Mouse (Mus musculus) lung, embryonic 14.5 days (tissue): ENCODE results near the gene Spata5. TPM values are rescaled to one million over a fixed set of nuclear protein-coding genes. Genes with fewer than 3 reads are reported as not detected.
A peak's percentile ranks its signal among the peaks of the same experiment; 100 is the strongest.

ENCODE experiments used
- ATAC-seq: fragments of 200-750 bp; cut with Nextera tagmentation; 2 replicates; pipeline ENCODE4 v1.8.0; 2017; ENCODE audit warnings: mild to moderate bottlenecking, moderate TSS enrichment, moderate library complexity; ENCODE audit not compliant: insufficient read depth
- DNase-seq: peaks from one replicate; pipeline ENCODE4 v3.0.0-alpha.2; 2015
- H3K27ac ChIP-seq: fragments of 300-500 bp; sonication (generic); 2 replicates; pipeline ENCODE4 v1.5.1; 2014; ENCODE audit warnings: low read depth, mild to moderate bottlenecking, moderate library complexity
- H3K27me3 ChIP-seq: fragments of 300-500 bp; sonication (generic); 2 replicates; pipeline ENCODE4 v1.6.1; 2014; ENCODE audit warnings: low read length, control low read depth; ENCODE audit not compliant: insufficient read depth
- H3K36me3 ChIP-seq: fragments of 300-500 bp; sonication (generic); 2 replicates; pipeline ENCODE4 v1.6.1; 2014; ENCODE audit warnings: control low read depth; ENCODE audit not compliant: insufficient read depth
- H3K4me1 ChIP-seq: fragments of 300-500 bp; sonication (generic); 2 replicates; pipeline ENCODE4 v1.6.1; 2014; ENCODE audit warnings: antibody characterized with exemption, control low read depth; ENCODE audit not compliant: insufficient read depth
- H3K4me2 ChIP-seq: fragments of 300-500 bp; sonication (generic); 2 replicates; pipeline ENCODE4 v1.6.1; 2014; ENCODE audit warnings: mild to moderate bottlenecking
- H3K4me3 ChIP-seq: fragments of 300-500 bp; sonication (generic); 2 replicates; pipeline ENCODE4 v1.5.1; 2014; ENCODE audit warnings: low read depth, low read length
- H3K9ac ChIP-seq: fragments of 300-500 bp; sonication (generic); 2 replicates; pipeline ENCODE4 v1.6.1; 2014
- H3K9me3 ChIP-seq: fragments of 300-500 bp; sonication (generic); 2 replicates; pipeline ENCODE4 v1.6.1; 2016; ENCODE audit warnings: low read depth, low read length, control low read depth
- CTCF ChIP-seq: IDR thresholded peaks from 2 replicates; pipeline ENCODE4 v1.5.1; 2016; ENCODE audit warnings: antibody characterized with exemption, low read depth
- WGBS: fragments of 180-500 bp; shearing (Covaris S2); extraction: QIAGEN DNeasy Blood & Tissue Kit; methylation state at CpG from one replicate; pipeline ENCODE4 v1.1.7; 2014; 5-methylcytosine and 5-hydroxymethylcytosine counted together
- polyA plus RNA-seq: library from polyadenylated mRNA; unstranded; fragments of >200 nt; fragmentation: Nextera tagmentation; extraction: Ambion mirVana; gene quantifications from 2 replicates; pipeline ENCODE4 v1.2.1, GENCODE M21; 2014

The Spata5 gene
- polyA plus RNA-seq, 1 experiment from 2014 or later, result 42.0 TPM

DNA sequence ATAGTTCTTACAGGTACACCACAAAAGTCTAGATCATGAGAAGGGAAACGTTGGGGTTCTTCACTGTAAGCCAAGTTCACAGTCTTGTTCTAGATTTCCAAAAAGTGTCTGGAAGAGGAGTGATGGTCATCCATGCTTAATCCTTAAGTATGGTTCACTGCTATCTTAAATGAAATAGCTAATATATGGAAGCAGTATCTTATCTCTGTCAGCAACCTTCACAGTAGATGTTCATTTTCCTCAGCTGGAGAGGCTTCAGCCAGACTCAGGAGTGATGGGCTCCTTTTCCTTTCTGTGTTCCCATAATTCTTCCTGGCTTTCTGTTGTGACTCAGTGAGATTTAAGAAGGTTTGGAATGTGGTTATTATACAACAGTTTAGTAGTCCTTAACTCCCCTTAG, 147.8 kb downstream of the Spata5 start:
- no peak for DNase-seq
- no peaks in the 10 kb centered on the region for H3K9me3 ChIP-seq
- no peak for TF ChIP-seq CTCF
- no peak overlapping the region for H3K27ac ChIP-seq
- no peak overlapping the region for H3K4me3 ChIP-seq
- no peak for ATAC-seq
- H3K4me2 ChIP-seq, result no peak overlapping the region
- no peaks in the 10 kb centered on the region for H3K27me3 ChIP-seq
- WGBS, result 88% methylated on average over 1 of the region's 1 CpGs
- H3K36me3 ChIP-seq, result no peaks in the 10 kb centered on the region
- H3K9ac ChIP-seq, result no peak overlapping the region
- H3K4me1 ChIP-seq, result no peaks in the 10 kb centered on the region

DNA sequence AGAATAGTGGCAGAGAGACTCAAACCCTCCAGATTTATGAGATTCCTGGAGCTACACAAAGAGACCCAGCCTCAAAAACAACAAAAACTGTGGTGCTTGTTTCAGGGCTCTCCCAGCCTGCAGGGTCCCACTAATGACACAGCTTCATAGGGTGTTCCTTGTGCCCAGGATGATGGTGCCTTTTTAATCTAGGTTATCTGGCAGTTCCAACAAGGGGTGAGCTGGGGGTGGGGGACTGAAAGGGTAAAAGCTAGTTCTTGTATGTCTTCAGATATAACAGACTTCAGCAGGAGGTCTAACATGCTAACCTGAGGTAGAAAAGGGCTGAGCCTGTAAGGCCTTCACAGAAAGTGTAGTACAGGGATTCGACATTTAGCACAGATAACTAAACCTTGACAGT, 149.1 kb downstream of the Spata5 start:
- ATAC-seq (no peak), DNase-seq (no peak)
- Histone ChIP-seq H3K4me2 (no peak overlapping the region), H3K36me3 (no peaks in the 10 kb centered on the region), H3K4me1 (no peaks in the 10 kb centered on the region), H3K4me3 (no peak overlapping the region), H3K27me3 (no peaks in the 10 kb centered on the region), H3K9me3 (no peaks in the 10 kb centered on the region), H3K27ac (no peak overlapping the region), H3K9ac (no peak overlapping the region)
- no peak for TF ChIP-seq CTCF
- 77% methylated on average over 1 of the region's 1 CpGs for WGBS

DNA sequence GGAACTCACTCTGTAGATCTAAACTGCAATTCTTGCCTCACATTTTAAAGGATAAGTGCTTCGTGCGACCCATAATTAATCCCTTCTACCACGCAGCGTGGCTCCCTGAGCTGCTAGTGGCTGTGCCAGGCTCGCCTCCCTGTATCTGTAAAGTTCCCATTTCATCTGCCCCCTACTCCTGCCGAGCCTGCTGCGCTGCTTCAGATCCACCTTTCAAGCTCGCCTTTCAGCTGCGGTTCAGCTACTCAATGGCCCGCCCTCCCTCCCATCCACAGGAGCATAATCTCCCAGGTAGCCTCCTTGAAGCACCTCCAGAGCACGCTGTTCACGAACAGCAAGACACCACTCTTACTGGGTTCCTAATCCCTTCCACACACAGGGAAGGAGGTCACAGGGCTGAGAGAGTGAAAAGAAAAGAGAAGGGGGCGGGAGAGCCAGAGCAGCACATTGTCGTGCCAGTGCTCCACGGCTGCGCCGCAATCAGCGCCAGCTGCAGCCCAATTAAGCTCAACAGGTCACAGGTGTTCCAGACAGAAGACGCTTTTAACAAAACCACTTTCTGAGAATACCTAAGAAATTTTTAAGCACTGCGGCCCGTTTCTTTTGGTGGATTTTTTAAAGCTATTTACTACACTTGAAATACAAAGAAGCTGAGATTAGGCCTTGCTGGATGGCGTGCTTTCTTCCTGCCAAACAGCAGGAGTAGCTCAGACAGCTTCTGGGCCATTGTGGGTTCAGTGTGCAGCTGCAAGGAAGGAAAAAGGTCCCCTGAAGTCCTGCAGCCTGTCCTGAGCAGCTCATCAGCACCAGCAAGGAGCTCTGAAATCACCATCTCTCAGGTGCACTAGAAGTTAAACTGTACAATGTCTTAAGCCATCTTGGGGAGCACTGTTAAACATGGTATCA, 150.2 kb downstream of the Spata5 start:
- no peak overlapping the region; the same call in 1 of the 2 replicates for H3K4me2 ChIP-seq
- peak overlapping the region; percentile 5; the same call in 1 of the 2 replicates for H3K27ac ChIP-seq
- 51% methylated on average over 22 of the region's 22 CpGs for WGBS
- no peak for TF ChIP-seq CTCF
- ATAC-seq, result no peak
- H3K9me3 ChIP-seq, result no peaks in the 10 kb centered on the region
- H3K27me3 ChIP-seq, result no peaks in the 10 kb centered on the region
- H3K4me1 ChIP-seq, result no peaks in the 10 kb centered on the region
- no peaks in the 10 kb centered on the region for H3K36me3 ChIP-seq
- H3K9ac ChIP-seq, result no peak overlapping the region
- peak; percentile 16 for DNase-seq
- no peak overlapping the region for H3K4me3 ChIP-seq

DNA sequence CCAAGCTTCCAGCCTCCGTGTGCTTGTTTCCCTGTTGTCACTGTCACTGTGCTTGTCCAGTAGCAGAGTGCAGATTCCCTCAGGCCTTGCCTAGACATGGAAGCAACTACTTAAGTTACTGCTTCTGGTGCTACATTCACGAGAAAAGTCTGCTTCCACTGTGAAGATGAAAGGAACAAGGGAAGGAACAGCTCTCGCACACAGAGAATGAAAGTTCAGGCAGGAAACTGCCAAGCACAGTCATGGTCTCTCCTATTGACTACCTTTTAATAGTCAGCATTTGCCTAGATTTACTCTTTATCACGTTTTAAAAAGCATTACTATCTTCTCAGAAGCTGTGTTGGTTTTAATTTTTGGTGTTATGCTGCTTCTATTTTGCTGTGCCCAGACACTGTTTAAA, 151.9 kb downstream of the Spata5 start:
- Histone ChIP-seq H3K27ac (no peak overlapping the region), H3K4me2 (no peak overlapping the region), H3K36me3 (no peaks in the 10 kb centered on the region), H3K9me3 (no peaks in the 10 kb centered on the region), H3K9ac (no peak overlapping the region), H3K4me3 (no peak overlapping the region), H3K27me3 (no peaks in the 10 kb centered on the region), H3K4me1 (no peaks in the 10 kb centered on the region)
- TF ChIP-seq CTCF, result no peak
- DNase-seq, result no peak
- no peak for ATAC-seq
- WGBS, result 42% methylated on average over 4 of the region's 4 CpGs

DNA sequence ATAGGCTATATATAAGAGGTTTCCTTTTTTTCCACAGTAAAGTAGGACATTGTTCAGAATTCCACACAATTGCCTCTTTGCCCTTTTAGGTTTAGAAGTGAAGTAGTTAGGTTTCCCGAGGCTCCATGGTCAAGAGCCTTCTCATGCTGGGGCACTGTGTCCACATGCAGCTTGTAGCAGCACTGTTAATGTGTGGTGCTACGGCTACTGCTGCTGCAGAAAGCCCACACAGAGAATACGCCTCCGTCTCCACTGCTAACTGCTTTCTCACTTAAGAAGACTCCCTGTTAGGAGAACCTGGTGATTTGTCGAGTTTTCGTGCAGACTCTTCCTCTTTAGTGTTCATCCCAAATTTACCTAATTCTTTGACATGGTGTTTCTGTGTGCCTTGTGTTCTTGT, 152.4 kb downstream of the Spata5 start:
- no peaks in the 10 kb centered on the region for H3K36me3 ChIP-seq
- H3K4me1 ChIP-seq, result no peaks in the 10 kb centered on the region
- 62% methylated on average over 6 of the region's 6 CpGs for WGBS
- no peaks in the 10 kb centered on the region for H3K9me3 ChIP-seq
- H3K4me3 ChIP-seq, result no peak overlapping the region
- TF ChIP-seq CTCF, result no peak
- no peak overlapping the region for H3K27ac ChIP-seq
- H3K27me3 ChIP-seq, result no peaks in the 10 kb centered on the region
- DNase-seq (peak; percentile 4), ATAC-seq (no peak)
- no peak overlapping the region for H3K9ac ChIP-seq
- H3K4me2 ChIP-seq, result no peak overlapping the region

DNA sequence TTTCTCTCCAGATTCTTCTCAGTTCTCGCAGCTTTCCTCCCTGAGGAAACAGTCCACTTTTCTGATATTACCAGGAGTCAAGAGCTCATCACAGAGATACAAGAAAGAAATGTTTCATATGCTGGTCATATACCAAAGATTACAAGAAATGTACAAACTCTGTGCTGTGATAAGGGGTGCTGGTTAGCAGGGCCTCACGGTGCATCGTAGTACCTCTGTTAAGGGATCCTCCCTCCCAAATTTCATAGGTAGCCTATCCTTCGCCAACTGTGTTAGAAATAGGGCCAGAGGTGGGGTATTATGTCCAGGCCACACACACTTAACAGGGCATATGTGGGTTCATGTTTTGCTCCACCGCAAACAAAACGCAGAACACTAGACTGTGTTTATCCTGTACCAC, 157.1 kb downstream of the Spata5 start:
- TF ChIP-seq CTCF, result no peak
- Histone ChIP-seq H3K9ac (no peak overlapping the region), H3K4me2 (no peak overlapping the region), H3K36me3 (peaks cover 5% of the 10 kb centered on the region; the same call in 1 of the 2 replicates), H3K4me1 (no peaks in the 10 kb centered on the region), H3K9me3 (no peaks in the 10 kb centered on the region), H3K27ac (no peak overlapping the region), H3K4me3 (no peak overlapping the region), H3K27me3 (no peaks in the 10 kb centered on the region)
- WGBS, result 94% methylated on average over 6 of the region's 6 CpGs
- DNase-seq (no peak), ATAC-seq (no peak)

DNA sequence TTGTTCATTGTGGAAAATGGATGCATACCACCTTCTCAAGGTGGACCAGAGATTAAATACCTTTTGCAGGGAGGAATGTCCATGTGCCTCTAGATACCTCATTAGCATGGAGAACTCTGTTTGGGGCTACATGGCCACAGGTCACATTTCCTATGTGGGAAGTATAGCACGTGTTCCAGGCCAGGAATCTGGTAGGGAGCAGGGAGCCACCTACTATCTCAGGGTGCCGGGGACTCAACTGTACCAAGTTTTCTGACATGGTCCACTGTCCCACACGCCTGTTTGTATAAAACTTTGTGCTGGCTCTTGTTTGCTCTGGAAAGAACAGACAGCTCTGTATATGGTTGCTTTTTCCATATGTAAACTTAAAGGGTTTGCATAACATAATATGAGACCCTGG, 158.0 kb downstream of the Spata5 start:
- WGBS, result 81% methylated on average over 3 of the region's 3 CpGs

More for the DNA sequence above, 158.0 kb downstream of the Spata5 start:
- peaks cover 5% of the 10 kb centered on the region; the same call in 1 of the 2 replicates for H3K36me3 ChIP-seq
- H3K27me3 ChIP-seq, result no peaks in the 10 kb centered on the region
- ATAC-seq, result no peak
- no peak overlapping the region for H3K9ac ChIP-seq
- no peak overlapping the region for H3K4me3 ChIP-seq
- no peak overlapping the region for H3K4me2 ChIP-seq
- DNase-seq, result no peak
- H3K4me1 ChIP-seq, result no peaks in the 10 kb centered on the region
- no peak overlapping the region for H3K27ac ChIP-seq
- H3K9me3 ChIP-seq, result no peaks in the 10 kb centered on the region
- TF ChIP-seq CTCF, result no peak
